Mouse (Mus musculus): Measurements from ENCODE around the gene Cdiptos.
A peak's percentile ranks its signal among the peaks of the same experiment; 100 is the strongest.

The Cdiptos gene

DNA sequence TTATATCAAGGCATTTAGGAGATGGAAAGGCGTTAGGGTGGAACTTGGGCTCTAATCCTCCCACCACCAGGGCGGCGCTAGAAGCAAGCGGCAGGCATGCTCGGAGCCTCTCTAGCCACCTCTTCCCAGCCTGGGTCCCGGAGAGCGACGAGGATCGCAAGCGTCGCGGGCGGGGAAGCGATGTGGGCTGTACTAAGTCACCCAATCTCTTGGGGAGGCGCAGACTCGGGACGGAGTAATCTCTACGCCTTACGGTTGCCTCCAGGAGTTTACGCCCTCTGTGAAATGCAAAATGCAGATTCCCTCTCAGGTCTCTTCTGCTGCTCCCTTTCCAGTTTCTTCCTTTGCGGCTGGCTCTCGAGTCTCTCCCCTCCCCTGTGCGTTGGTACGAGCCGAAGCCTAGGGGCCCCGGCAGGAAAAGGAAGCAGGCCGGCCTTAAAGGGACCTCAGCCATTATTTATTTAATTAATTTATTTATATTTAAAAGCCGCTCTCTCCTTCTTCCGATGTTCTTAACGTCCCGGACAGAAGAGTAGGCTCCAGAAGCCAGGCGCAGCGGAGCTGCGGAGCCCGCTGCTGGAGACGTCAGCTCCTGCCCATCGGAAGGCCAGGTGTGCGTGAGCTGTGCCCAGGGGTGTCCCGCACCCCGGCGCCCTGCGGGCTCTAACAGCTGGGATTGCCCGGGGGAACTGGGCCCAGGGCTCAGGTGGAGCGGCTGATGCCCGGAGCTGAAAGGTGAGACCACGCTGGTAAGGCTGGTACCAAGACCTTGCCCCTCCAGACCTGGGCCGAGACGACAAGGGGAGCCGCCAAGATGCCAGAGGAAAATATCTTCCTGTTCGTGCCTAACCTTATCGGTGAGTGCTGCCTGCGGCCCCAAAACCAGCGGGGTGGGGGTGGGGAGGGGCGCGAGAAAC is at the start of gene Cdiptos:
Gene Cdiptos, minus strand, starts transcription at position 149 of the 917 bp plus-strand sequence.
- peak; percentile 96 for DNase-seq

GRCm38 (mm10) chr7:127024755-127025555 is 49.1 kb upstream of the Cdiptos start:
- DNase-seq, result peak; percentile 86

DNA sequence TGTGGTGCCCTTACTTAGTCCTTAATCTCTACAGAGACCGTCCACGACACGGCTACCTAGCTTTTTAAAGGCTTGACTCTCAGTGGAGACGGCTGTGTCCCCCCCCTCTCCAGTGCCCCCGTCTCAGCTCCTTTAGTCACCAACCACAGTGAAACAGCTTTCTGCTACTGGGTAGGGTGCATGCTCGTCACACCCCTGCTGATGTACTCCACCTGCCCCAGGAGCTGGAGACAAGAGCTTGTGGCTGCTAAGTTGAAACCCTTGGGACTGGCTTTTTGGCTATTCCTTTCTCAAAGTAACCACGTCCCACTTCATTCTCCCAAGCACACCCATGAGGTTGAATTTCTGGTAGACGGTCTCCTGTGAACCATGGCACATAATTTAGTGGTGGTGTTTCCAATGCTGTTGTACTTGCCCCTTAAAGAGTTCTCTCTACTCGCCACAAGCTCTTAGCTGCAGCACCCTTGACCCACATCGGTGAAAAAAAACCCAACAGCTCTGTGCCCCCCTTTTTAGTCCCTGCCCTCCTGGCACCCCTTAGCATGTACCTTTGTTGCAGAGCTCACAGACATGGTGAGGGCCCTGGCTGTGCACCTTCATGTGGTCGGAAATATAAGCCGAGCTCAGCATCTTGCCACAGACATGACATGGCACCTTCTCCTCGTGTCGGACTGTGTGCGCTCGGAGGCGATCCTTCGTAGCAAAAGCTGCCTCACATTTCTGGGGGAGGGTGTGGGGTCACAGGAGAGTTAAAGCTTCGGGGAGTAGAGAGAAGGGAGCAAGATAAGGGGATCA is 48.2 kb upstream of the Cdiptos start:
- DNase-seq, result no peak

GRCm38 (mm10) chr7:127023272-127023691 is 47.4 kb upstream of the Cdiptos start:
- DNase-seq, result no peak

DNA sequence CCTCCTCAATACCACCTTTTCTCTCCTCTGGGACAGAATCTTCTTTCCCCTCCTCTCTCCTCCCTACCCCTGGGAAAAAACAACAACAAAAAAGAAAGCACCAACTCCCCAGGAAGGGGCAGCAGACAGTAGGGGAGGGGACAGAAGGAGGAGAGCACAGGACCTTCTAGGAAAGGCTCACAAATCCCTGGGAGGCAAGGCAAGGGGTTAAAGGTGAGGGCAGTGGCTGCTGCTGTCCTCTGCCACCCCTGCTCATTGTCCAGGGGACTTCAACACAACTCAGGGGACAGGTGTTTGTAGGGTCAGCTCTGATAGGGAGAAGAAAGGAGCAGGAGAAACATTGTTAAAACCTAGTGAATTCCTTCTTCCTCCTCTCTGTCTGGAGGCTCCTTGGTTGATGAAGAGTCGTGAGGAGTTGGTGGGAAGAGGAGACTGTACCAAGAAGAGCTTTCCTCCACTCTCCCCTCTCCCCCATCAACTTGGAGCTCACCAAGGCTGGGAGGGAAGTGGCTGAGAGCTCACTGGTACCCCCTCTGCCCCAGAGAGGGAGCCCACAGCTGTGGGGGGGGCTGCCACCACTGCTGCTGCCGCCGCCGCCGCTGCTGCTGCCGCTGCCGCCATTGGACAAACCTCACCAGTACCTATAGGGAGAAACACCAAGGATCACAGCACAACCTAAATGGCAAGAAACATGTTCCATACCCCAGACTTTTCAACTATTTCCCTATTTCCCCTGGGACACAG is 46.8 kb upstream of the Cdiptos start:
- no peak for DNase-seq

GRCm38 (mm10) chr7:127021563-127022527 is 45.9 kb upstream of the Cdiptos start:
- DNase-seq, result no peak

GRCm38 (mm10) chr7:127020901-127021562 is 45.1 kb upstream of the Cdiptos start, which contains the start of the genes Gm42742 and Prrt2:
Gm42742 (minus strand) TSS chr7:127021097.
Prrt2 (minus strand) TSS chr7:127021211.
- DNase-seq, result peak; percentile 78

DNA sequence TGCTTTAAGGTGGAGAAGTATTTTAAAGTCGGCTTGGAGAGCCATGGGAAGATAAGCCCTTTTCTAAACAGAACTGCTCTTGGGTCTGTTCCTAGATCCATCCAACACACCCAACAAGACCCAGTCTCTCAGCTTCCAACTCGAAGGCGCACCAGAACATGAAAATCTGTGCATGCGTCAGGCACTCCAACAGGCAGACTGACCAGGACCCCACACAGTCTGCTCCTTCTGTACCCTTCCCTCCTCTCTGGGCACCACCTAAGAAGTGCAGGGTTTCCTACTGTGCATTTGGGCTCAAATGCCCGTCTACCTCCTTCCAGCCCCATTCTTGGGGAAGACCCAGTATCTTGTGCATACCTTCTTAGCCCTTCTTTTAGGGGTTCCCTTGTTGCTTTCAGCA is 44.6 kb upstream of the Cdiptos start:
- DNase-seq, result no peak

- DNase-seq, result no peak
These were observed 44.1 kb upstream of the Cdiptos start for GRCm38 (mm10) chr7:127020031-127020430.

DNA sequence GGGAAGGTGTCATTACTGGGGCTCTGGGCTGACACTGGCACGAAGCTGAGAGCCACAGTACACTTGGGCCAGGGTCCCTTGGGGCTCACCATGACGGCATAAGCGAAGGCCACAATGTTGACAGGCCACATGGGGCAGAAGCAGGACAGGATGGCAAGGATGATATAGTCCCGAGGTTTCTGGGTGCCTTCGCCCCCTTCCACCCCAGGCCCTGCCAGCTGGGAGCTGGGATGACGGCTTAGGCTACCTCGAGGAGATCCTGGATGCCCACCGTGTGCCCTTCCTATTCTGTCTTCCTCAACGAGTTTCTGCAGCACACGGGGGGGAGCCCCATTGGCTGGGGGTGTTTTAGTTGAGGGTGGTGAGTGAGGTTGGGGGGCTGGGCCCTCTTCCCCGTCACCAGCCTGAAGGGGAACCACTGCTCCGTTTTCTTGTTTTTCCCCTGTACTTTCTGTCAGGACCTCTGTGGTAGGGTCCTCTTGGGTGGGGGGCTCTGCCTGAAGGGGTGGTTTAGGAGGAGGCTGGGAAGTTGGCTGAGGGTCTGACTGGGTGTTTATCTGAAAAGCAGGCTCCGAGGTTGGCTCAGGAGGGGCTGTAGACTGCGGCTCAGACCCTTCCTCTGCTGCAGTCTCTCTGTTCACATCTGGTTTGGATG is 43.5 kb upstream of the Cdiptos start:
- no peak for DNase-seq

DNA sequence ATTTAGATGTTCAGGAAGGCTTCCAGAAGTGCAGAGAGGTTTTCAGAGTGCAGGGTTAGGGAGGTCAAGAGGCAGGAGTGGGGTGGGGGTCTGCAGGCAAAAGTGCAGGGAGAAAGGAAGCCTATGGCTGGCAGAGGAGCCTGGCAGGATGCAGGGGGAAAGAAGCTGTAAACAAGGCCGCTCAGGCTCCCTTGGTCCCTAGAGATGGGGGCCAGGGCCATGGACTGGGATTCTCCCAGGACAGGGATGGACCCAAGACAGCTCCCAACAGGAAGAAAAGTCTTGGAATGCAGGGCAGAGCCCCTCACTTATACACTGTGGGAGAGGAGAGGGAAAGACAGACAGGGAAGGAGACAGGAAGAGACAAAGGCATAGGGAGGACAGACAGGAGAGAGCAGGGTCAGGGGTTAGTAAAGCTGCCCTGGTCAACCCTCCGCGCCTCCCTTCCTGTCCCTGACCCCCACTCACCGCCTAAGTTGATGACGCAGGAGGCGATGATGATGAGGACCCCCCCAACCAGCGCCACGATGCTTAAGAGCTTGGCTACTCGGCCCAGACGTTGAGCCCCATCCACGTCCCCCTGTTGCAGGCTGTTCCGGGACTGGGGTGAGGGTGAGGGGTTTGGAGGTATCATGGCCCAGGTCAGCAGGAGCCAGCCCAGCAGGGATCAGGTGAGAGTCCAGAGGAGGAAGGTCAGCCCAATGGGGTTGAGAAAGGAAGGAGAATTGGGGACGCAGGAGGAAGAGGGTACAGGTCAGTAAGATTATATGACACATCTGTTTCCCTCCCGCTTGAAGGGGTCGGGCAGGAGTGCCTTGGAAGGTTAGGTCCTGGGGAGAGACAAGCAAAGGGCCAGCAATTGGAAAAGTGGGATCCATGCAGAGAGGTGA is 42.8 kb upstream of the Cdiptos start:
- no peak for DNase-seq

GRCm38 (mm10) chr7:127017950-127018345 is 42.0 kb upstream of the Cdiptos start:
- DNase-seq, result no peak

- peak; percentile 98 for DNase-seq
These were observed 41.4 kb upstream of the Cdiptos start, which contains the start of gene Pagr1a for GRCm38 (mm10) chr7:127016971-127017949. Pagr1a (minus strand) TSS chr7:127017352.

DNA sequence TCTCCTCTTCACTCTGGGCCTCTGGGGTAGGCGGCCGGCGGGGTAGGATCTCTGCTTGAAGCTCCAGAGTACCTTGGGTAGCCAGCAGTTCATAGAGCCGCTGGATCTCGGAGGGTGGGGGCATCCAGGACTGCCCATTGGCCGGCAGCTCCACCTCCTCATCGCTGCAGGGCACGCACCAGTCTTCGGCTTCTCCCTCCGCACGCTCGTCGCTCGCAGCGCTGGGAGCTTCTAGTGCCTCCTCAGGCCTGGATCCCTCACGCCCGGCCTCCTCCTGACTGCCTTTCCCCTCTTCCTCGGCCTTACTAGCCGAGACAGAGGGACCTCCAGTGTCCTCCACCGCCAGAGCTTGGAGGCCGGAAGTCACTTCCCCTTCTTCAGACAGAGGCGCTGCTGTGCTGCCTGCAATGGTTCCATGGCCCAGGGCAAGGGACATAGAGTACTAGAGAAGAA is 40.6 kb upstream of the Cdiptos start:
- no peak for DNase-seq

DNA sequence TGATC is 40.4 kb upstream of the Cdiptos start, which contains the start of gene Pagr1b:
Gene Pagr1b, minus strand, starts transcription at position 4 of the 5 bp plus-strand sequence.
- no peak for DNase-seq

GRCm38 (mm10) chr7:127016081-127016480 is 40.2 kb upstream of the Cdiptos start:
- no peak for DNase-seq

- no peak for DNase-seq
These were observed 39.1 kb upstream of the Cdiptos start for GRCm38 (mm10) chr7:127014993-127015392.

DNA sequence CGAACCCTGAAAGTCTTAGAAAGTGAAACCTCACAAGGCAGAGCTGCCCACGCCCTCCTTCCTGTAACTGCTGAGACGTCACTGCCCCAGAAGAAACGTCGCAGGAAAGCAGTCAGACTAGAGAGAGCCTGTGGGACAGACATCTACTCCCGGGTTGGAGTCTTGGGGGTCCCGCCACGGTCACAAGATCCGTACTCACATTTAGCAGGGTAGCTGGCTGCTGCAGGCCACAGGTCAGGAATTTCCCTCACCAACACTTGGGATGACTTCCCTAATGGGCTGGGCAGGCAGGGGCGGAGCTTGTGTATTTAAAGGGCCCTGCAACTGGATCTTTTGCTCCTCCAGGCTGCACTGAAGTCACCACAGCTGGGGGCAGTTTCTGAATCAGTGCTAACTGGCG is 38.4 kb upstream of the Cdiptos start, which contains the start of gene Mvp:
Gene Mvp, minus strand, starts transcription at position 302 of the 400 bp plus-strand sequence.
- no peak for DNase-seq

Measured in layer of hippocampus, adult 9-11 months (tissue).